Mouse (Mus musculus): ENCODE measurements around the gene Slamf6. TPM values are rescaled to one million over a fixed set of nuclear protein-coding genes. Genes with fewer than 3 reads are reported as not detected.

Slamf6 gene
- polyA plus RNA-seq, 1 experiment from 2014 or later: 0.50 TPM

- 73% methylated on average over 9 of the region's 9 CpGs for WGBS
- Histone ChIP-seq H3K9ac (ENCODE audit: low read depth, low read length) (no peak overlapping the region), H3K4me2 (ENCODE audit: low read depth, low read length) (no peak overlapping the region), H3K27me3 (replicated peaks; ENCODE audit: control insufficient read depth, insufficient read depth, low read length) (no peaks in the 10 kb centered on the region), H3K27ac (replicated peaks; ENCODE audit: low read depth, low read length) (no peak overlapping the region), H3K4me3 (ENCODE audit: low read depth, low read length) (no peak overlapping the region), H3K36me3 (ENCODE audit: control insufficient read depth, insufficient read depth, low read length) (no peaks in the 10 kb centered on the region), H3K9me3 (ENCODE audit: control insufficient read depth, low read length) (no peaks in the 10 kb centered on the region), H3K4me1 (ENCODE audit: control insufficient read depth, insufficient read depth, low read length) (no peaks in the 10 kb centered on the region)
- no peak for ATAC-seq (ENCODE audit: low read depth)
- no peak for DNase-seq (ENCODE audit: low spot score)
Measured at GRCm38 (mm10) chr1:171920989-171921621, 3.8 kb downstream of the Slamf6 start.

GRCm38 (mm10) chr1:171921641-171922040, 4.3 kb downstream of the Slamf6 start:
- WGBS: 44% methylated on average over 2 of the region's 2 CpGs
- no peaks in the 10 kb centered on the region for H3K4me1 ChIP-seq (ENCODE audit: control insufficient read depth, insufficient read depth, low read length)
- H3K4me3 ChIP-seq (ENCODE audit: low read depth, low read length): no peak overlapping the region
- no peak overlapping the region for H3K4me2 ChIP-seq (ENCODE audit: low read depth, low read length)
- H3K9me3 ChIP-seq (ENCODE audit: control insufficient read depth, low read length): no peaks in the 10 kb centered on the region
- no peak for ATAC-seq (ENCODE audit: low read depth)
- no peaks in the 10 kb centered on the region for H3K36me3 ChIP-seq (ENCODE audit: control insufficient read depth, insufficient read depth, low read length)
- no peak overlapping the region for H3K27ac ChIP-seq (replicated peaks; ENCODE audit: low read depth, low read length)
- H3K9ac ChIP-seq (ENCODE audit: low read depth, low read length): no peak overlapping the region
- no peak for DNase-seq (ENCODE audit: low spot score)
- H3K27me3 ChIP-seq (replicated peaks; ENCODE audit: control insufficient read depth, insufficient read depth, low read length): no peaks in the 10 kb centered on the region

- no peak for ATAC-seq (ENCODE audit: low read depth)
- H3K36me3 ChIP-seq (ENCODE audit: control insufficient read depth, insufficient read depth, low read length): no peaks in the 10 kb centered on the region
- no peaks in the 10 kb centered on the region for H3K9me3 ChIP-seq (ENCODE audit: control insufficient read depth, low read length)
- DNase-seq (ENCODE audit: low spot score): no peak
- no peak overlapping the region for H3K4me3 ChIP-seq (ENCODE audit: low read depth, low read length)
- WGBS: 88% methylated on average over 5 of the region's 5 CpGs
- H3K27me3 ChIP-seq (replicated peaks; ENCODE audit: control insufficient read depth, insufficient read depth, low read length): no peaks in the 10 kb centered on the region
- H3K27ac ChIP-seq (replicated peaks; ENCODE audit: low read depth, low read length): no peak overlapping the region
- H3K4me2 ChIP-seq (ENCODE audit: low read depth, low read length): no peak overlapping the region
- H3K4me1 ChIP-seq (ENCODE audit: control insufficient read depth, insufficient read depth, low read length): no peaks in the 10 kb centered on the region
- no peak overlapping the region for H3K9ac ChIP-seq (ENCODE audit: low read depth, low read length)
Measured at GRCm38 (mm10) chr1:171922844-171923243, 5.5 kb downstream of the Slamf6 start.

GRCm38 (mm10) chr1:171924900-171925299, 7.6 kb downstream of the Slamf6 start:
- Histone ChIP-seq H3K4me3 (ENCODE audit: low read depth, low read length) (no peak overlapping the region), H3K36me3 (ENCODE audit: control insufficient read depth, insufficient read depth, low read length) (no peaks in the 10 kb centered on the region), H3K27me3 (replicated peaks; ENCODE audit: control insufficient read depth, insufficient read depth, low read length) (no peaks in the 10 kb centered on the region), H3K9ac (ENCODE audit: low read depth, low read length) (no peak overlapping the region), H3K4me2 (ENCODE audit: low read depth, low read length) (no peak overlapping the region), H3K27ac (replicated peaks; ENCODE audit: low read depth, low read length) (no peak overlapping the region), H3K4me1 (ENCODE audit: control insufficient read depth, insufficient read depth, low read length) (no peaks in the 10 kb centered on the region), H3K9me3 (ENCODE audit: control insufficient read depth, low read length) (no peaks in the 10 kb centered on the region)
- DNase-seq (ENCODE audit: low spot score) (no peak), ATAC-seq (ENCODE audit: low read depth) (no peak)
- 75% methylated on average over 3 of the region's 3 CpGs for WGBS

GRCm38 (mm10) chr1:171933851-171934250, 16.5 kb downstream of the Slamf6 start:
- WGBS: 49% methylated on average over 3 of the region's 3 CpGs
- no peaks in the 10 kb centered on the region for H3K36me3 ChIP-seq (ENCODE audit: control insufficient read depth, insufficient read depth, low read length)
- ATAC-seq (ENCODE audit: low read depth): no peak

GRCm38 (mm10) chr1:171938952-171939948, 21.9 kb downstream of the Slamf6 start:
- WGBS: 75% methylated on average over 14 of the region's 14 CpGs
- no peaks in the 10 kb centered on the region for H3K27me3 ChIP-seq (replicated peaks; ENCODE audit: control insufficient read depth, insufficient read depth, low read length)
- H3K4me1 ChIP-seq (ENCODE audit: control insufficient read depth, insufficient read depth, low read length): no peaks in the 10 kb centered on the region
- H3K4me2 ChIP-seq (ENCODE audit: low read depth, low read length): no peak overlapping the region
- no peaks in the 10 kb centered on the region for H3K9me3 ChIP-seq (ENCODE audit: control insufficient read depth, low read length)
- DNase-seq (ENCODE audit: low spot score) (no peak), ATAC-seq (ENCODE audit: low read depth) (no peak)
- H3K4me3 ChIP-seq (ENCODE audit: low read depth, low read length): no peak overlapping the region
- no peaks in the 10 kb centered on the region for H3K36me3 ChIP-seq (ENCODE audit: control insufficient read depth, insufficient read depth, low read length)
- no peak overlapping the region for H3K9ac ChIP-seq (ENCODE audit: low read depth, low read length)
- no peak overlapping the region for H3K27ac ChIP-seq (replicated peaks; ENCODE audit: low read depth, low read length)

More at GRCm38 (mm10) chr1:171933851-171934250, 16.5 kb downstream of the Slamf6 start:
- H3K4me2 ChIP-seq (ENCODE audit: low read depth, low read length): no peak overlapping the region
- no peaks in the 10 kb centered on the region for H3K9me3 ChIP-seq (ENCODE audit: control insufficient read depth, low read length)
- no peak overlapping the region for H3K27ac ChIP-seq (replicated peaks; ENCODE audit: low read depth, low read length)
- no peaks in the 10 kb centered on the region for H3K4me1 ChIP-seq (ENCODE audit: control insufficient read depth, insufficient read depth, low read length)
- H3K9ac ChIP-seq (ENCODE audit: low read depth, low read length): no peak overlapping the region
- H3K4me3 ChIP-seq (ENCODE audit: low read depth, low read length): no peak overlapping the region
- DNase-seq (ENCODE audit: low spot score): no peak
- H3K27me3 ChIP-seq (replicated peaks; ENCODE audit: control insufficient read depth, insufficient read depth, low read length): no peaks in the 10 kb centered on the region

- Histone ChIP-seq H3K27ac (replicated peaks; ENCODE audit: low read depth, low read length) (no peak overlapping the region), H3K27me3 (replicated peaks; ENCODE audit: control insufficient read depth, insufficient read depth, low read length) (no peaks in the 10 kb centered on the region), H3K9ac (ENCODE audit: low read depth, low read length) (no peak overlapping the region), H3K9me3 (ENCODE audit: control insufficient read depth, low read length) (no peaks in the 10 kb centered on the region), H3K4me3 (ENCODE audit: low read depth, low read length) (no peak overlapping the region), H3K4me2 (ENCODE audit: low read depth, low read length) (no peak overlapping the region), H3K36me3 (ENCODE audit: control insufficient read depth, insufficient read depth, low read length) (no peaks in the 10 kb centered on the region), H3K4me1 (ENCODE audit: control insufficient read depth, insufficient read depth, low read length) (no peaks in the 10 kb centered on the region)
- WGBS: 71% methylated on average over 6 of the region's 6 CpGs
- no peak for ATAC-seq (ENCODE audit: low read depth)
- no peak for DNase-seq (ENCODE audit: low spot score)
Measured at GRCm38 (mm10) chr1:171940626-171941025, 23.3 kb downstream of the Slamf6 start.

- H3K27me3 ChIP-seq (replicated peaks; ENCODE audit: control insufficient read depth, insufficient read depth, low read length): no peaks in the 10 kb centered on the region
- H3K4me1 ChIP-seq (ENCODE audit: control insufficient read depth, insufficient read depth, low read length): no peaks in the 10 kb centered on the region
- no peak overlapping the region for H3K9ac ChIP-seq (ENCODE audit: low read depth, low read length)
- no peak overlapping the region for H3K27ac ChIP-seq (replicated peaks; ENCODE audit: low read depth, low read length)
- DNase-seq (ENCODE audit: low spot score) (no peak), ATAC-seq (ENCODE audit: low read depth) (no peak)
- no peak overlapping the region for H3K4me3 ChIP-seq (ENCODE audit: low read depth, low read length)
- no peaks in the 10 kb centered on the region for H3K36me3 ChIP-seq (ENCODE audit: control insufficient read depth, insufficient read depth, low read length)
- H3K9me3 ChIP-seq (ENCODE audit: control insufficient read depth, low read length): no peaks in the 10 kb centered on the region
- H3K4me2 ChIP-seq (ENCODE audit: low read depth, low read length): no peak overlapping the region
- 67% methylated on average over 6 of the region's 6 CpGs for WGBS
Measured at GRCm38 (mm10) chr1:171946447-171946995, 29.2 kb downstream of the Slamf6 start.
